Mouse (Mus musculus) ZHBTc4 (cell line): Measurements from ENCODE around the gene Ms4a10.

ENCODE experiments used
- DNase-seq: peaks from one replicate; pipeline ENCODE4 v3.0.0-alpha.2; 2011; ENCODE audit warnings: low read depth, low spot score

The Ms4a10 gene

DNA sequence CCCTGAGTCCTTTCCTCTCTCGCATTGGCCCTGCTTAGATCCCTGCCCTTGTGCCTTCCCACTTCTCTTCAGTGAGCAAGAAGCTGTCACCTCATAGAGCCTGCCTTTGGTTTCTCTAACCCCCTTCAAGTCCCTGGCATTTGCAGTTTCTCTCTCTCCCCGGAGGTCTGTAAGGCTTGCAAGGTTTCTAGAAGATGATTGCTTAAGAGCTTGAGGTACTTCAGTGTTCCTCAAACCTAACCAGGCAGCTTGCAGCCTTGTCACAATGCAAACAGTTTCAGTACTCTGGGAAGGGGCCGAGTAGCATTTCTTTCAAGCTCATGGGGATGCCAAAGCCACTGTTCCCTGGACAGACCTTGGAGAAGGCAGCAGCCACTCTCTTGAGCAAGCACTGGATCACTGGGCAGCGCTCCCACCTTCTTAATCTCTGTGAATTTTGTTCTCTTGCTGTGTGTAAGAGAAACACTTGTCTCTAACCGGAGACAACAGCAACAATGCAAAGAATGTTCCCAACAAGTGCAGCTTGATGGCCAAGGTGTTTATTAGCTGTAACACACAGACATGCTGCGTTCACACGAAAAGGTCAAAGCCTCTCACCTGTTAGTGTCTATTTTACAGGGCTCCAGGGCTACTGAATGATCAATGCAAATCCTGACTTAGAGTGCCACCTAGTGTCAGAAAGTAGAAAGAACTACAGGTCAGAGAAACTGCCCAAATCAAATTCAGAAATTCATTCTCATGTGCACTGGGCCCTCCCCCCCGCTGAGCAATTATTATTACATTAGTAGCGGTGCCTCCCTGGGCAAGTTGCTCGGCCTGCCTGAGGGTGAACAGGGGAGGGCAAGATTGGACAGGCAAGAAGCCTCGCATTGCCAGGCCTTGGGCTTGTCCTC, 15.1 kb downstream of the Ms4a10 start:
- peak; percentile 77 for DNase-seq

DNA sequence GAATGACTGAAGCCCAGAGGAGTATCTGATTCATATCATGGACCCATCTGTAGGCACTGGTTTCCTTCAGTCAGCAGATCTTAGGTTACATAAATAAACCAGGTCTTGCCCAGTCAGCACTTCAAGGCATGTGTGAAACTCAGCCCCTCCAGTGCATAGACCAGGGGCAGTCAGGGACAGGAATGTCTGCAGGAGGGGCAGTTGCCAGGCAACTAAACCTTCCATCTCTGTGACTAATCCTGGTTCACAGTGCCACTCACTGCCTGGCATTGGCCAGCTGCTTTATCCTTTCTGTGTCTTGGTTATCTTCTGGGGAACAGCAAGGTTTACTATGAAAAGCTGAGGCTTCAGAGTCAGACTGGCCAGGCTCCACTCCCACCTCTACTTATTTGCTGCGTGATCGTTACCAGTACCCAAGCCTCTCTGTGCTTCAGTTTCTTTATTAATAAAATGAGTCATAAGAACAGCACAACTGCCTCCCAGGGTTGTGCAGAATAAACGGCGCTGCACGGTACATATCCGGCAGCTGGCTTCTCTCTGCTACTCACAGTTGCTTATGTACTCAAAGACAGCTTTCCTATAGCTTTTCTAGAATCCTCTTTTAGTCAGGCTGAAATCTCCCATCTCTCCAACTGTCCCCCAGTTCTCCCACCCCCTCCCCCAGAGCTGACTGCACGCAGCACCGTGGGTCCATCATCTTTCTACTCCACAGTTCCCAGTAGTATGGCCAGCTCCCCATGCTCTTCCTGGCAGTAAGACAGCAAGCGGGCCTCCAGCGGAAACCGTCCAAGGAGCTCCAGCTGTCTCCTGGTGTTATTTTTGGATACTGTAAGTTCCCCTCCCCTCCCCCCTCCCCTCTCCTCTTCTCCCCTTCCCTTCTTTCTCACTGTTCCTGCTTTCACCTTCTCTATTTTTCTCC, 22.2 kb downstream of the Ms4a10 start:
- DNase-seq = no peak

DNA sequence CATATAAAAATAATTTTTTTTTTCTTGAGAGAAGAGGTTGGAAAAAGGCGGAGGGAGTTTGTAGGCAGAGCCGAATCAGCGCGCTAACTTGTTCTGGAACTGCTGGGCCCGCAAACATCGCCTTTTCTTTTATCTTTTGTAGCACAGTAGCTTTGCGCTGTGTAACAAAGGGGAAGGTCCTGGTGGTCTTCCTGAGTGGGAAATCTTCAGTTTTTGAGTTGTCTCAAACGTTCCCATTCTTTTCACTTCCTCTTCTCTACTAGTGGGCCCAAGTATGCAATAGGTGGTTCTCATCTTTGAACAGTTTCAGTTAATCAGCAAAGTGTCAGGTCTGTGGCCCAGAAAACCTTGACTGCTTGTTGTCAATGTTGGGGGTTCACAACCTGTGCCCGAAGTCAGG, 24.9 kb downstream of the Ms4a10 start:
- DNase-seq = no peak

DNA sequence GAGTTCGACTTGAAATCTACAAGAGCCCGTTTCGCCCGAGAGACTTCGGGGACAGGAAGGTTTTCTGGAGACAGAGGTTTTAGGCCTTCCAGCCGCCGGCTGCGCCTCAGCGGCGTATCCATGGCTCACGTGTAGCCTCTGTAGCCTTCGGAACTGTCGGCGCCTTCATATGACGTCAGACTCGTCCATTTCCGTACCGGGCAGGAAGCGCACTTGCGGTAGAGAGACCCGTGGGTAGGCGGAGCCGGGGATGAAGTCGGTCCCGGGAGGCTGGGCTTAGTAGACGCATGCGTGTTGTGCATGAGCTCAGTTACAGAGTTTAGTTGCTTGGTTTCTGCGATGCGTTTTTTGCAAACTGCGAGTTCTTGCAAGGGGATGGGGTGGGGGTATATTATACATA, 25.4 kb downstream of the Ms4a10 start, which contains the start of gene Ccdc86:
TSS of gene Ccdc86 (minus strand) at position 155 of the 400 bp plus-strand sequence.
- peak; percentile 99 for DNase-seq

DNA sequence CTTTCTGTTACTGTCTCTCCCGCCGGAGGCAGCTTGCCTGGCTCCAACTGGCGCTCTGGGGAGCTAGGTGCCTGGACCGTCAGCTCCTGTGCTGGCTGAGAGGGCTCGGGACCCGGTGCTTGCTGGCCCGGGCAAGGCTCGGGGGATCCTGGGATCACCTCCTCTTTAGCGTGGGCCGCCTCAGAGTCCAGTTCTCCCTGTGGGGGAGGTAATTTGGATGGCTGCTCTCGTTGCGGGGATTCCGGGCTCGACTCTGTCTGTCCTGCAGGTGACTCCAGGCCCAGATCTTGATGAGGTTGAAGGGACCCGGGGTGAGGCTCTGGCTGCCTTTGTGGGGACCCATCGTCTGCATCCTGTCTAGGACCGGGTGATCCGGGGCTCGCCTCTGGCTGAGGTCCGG, 26.1 kb downstream of the Ms4a10 start:
- no peak for DNase-seq

DNA sequence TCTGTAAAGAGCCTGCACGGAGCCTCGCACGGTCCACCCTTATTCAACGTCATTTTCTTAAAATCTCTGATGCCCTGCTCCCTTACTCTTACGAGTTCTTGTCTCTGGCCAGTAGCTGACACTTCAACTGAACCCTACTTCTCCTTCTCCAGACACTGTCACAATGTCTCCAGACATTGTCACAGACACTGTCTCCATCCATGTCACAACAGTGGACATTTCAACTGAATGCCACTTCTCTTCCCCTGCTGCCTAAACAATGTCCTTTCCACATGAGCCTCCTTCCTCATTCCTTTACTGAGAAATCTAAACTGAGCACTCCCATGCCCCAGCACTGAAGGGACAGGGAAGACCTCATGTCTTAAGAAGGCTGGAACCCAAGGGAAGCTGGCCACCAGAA, 27.3 kb downstream of the Ms4a10 start:
- no peak for DNase-seq

DNA sequence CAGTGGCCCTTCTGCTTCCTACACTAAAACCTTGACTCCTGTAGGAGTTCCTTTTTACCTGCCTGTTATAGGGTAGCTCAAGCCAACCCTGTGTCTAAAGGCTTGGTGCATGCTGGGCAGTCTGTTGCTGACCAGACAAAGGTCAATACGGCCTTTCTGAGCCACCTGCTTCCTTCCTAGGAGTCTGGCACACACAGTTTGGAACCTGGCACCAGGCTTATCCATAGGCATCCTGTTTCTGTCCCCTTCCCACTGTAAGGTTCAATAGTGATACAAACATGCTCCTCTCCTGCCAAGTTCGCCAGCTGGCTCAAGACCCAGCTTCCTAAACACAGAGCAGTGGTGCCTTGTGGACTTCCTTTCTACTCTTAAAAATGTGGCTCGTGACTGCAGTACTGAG, 28.0 kb downstream of the Ms4a10 start:
- no peak for DNase-seq

DNA sequence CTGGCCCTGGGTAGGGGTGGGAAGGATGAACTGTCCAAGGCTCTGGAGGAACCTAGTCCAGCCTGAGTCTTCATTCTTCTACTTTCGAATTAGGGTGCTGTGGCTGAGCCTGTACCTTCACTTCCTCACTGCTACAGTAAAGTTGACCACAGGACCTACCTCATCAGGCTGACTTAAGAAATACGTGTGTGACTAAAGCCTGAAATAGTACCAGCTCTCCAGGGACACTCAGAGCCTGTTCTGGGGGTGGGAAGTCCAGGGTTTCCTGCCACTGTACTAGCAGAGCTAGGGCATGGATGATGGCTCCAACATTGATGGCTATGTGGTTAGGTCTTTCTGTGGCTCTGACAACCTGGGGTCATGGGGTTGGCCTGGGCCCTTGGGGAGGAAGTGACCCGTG, 30.5 kb downstream of the Ms4a10 start:
- no peak for DNase-seq

DNA sequence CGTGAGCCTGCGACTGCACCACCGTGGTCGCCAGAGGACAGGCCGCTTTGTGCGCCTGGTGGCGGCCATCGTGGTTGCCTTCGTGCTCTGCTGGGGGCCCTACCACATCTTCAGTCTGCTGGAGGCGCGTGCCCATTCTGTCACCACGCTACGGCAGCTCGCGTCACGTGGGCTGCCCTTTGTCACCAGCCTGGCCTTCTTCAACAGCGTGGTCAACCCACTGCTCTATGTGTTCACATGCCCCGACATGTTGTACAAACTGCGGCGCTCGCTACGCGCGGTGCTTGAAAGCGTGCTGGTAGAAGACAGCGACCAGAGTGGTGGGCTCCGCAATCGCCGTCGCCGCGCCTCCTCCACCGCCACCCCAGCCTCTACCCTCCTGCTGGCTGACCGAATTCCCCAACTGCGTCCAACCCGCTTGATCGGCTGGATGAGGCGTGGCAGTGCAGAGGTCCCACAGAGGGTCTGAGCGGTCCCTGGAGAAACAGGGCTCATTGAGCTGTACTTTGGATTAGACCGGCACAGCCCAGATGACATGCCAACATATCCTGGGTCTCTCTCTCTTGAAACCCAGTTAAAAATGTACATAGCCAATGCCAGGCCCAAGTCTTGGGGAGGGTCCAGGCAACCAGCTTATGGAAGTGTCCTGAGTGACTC, 33.5 kb downstream of the Ms4a10 start:
- DNase-seq = peak; percentile 82

DNA sequence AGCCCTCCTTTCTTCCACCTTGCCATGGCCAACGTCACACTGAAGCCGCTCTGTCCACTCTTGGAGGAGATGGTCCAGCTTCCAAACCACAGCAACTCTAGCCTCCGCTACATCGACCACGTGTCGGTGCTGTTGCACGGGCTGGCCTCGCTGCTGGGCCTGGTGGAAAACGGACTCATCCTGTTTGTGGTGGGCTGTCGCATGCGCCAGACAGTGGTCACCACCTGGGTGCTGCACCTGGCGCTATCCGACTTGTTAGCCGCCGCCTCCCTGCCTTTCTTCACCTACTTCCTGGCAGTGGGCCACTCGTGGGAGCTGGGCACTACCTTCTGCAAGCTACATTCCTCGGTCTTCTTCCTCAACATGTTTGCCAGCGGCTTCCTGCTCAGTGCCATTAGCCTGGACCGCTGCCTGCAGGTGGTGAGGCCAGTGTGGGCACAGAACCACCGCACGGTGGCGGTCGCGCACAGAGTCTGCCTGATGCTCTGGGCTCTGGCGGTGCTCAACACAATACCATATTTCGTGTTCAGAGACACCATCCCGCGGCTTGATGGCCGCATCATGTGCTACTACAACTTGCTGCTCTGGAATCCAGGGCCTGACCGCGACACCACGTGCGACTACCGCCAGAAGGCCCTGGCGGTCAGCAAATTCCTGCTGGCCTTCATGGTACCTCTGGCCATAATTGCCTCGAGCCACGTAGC, 34.2 kb downstream of the Ms4a10 start:
- DNase-seq = peak; percentile 90

DNA sequence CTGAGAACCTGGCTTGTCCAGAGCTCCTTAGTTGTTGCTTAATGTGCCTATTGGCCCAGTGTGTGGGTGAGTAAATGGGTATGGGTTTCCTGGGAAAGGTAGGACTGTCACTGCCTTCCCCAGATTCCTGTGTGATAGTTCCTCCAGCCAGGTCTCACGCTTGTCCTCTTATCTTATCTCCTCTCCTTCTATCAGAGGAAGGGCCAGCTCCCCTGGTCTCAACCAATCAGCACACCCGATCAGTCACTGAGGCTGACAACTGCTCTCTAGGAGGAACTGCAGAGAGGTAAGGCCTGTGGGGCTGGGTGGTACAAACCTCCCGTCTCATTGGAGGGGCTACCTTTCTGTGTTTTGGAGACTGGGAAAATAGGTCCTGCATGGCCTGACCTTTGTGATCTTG, 35.7 kb downstream of the Ms4a10 start:
- no peak for DNase-seq

DNA sequence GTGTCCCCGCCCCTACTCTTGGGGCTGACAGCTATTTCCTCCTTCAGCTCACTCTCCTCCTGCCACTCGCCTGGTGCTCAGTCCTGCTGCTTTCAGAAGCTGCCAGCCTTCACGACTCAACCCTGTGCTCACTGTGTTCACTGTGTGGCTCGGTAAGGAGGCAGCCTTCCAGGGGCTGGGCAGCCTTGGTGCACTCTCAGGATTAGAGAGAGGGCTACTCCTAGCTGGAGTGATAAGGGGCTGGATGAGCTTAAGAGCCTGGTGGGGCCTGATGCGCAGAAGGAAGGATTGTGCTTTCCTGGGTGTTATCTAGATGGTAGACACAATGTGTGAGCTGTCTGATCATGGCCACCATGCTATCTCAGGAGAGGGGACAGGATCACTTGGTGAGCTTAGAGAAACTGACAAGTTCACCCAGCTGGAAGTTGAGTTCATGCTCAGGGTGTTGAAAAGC, 37.3 kb downstream of the Ms4a10 start, which contains the start of gene Ptgdr2:
TSS of gene Ptgdr2 (plus strand) at position 51 of the 454 bp plus-strand sequence.
- no peak for DNase-seq

DNA sequence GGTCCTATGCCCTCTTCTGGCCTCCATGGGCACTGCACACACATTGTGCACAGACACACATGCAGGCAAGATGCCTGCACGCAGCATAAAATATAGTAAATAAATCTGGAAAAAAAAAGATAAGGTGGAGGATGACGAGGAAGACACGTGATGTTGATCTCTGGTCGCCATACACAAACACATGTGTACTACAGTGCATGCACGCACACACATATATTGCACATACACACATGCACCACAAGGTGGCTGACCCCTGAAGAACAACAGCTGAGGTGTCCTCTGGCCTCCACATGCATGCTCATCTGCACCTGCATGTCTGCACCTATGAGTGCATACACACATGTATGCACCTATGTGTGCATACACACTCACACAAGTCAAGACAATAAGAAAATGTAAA, 38.4 kb downstream of the Ms4a10 start:
- DNase-seq = peak; percentile 58

DNA sequence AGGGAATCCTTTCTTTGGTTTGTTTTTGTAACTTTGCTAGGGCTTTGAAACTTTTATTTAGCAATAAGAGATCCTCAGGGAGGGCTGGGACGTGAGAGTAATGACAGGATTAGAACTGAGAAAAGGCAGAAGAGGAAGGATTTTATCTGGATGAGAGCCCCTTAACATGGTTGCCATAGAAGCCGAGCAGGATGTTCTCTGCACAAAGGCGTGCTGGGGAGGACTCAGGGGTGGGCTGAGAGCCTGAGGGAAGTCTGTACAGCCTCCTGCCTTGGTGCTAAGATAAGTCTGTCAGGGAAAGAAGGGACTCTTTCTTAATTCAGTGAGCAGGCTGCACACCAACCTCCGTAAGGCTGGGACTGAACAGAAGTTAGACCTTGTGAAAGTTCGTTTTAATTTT, 39.4 kb downstream of the Ms4a10 start:
- DNase-seq = no peak

DNA sequence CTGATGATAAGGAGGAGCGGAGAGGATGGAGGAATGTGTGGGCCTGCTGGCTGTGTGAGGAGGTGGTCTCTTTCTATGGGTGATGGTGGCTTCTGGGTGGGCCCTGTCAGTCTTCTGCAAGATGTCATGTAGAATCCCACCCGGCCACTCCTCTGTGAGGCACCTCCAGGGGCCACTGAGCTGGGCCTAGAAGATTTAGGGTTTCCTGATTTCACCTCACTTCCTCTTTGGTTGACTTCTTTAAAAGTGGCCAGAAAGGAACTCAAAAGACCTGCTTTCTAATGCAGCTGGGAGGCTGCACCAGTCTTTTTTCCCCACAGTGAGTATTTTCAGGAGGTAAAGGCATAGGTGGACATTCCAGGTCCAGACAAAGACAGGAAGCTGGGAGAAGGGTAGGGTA, 43.8 kb downstream of the Ms4a10 start:
- no peak for DNase-seq

DNA sequence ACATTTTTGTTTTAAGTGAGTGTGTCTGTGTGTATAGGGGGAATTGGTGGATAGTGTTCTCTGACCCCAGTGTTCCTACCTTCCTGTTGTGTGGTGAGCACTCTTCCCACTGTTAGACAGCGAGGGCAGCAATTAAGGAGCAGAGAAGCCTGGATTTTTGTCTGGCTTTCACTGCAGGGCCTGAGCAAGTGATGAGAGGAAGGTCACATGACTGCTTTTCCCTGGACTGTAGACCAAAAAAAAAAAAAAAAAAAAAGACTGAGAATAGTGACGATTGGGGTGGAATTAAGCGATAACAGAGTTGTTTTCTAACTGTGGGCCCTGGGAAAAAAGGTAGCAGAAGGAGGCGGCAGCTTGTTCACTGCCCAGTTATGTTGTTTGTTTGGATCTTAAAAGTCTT, 47.8 kb downstream of the Ms4a10 start:
- DNase-seq = no peak

DNA sequence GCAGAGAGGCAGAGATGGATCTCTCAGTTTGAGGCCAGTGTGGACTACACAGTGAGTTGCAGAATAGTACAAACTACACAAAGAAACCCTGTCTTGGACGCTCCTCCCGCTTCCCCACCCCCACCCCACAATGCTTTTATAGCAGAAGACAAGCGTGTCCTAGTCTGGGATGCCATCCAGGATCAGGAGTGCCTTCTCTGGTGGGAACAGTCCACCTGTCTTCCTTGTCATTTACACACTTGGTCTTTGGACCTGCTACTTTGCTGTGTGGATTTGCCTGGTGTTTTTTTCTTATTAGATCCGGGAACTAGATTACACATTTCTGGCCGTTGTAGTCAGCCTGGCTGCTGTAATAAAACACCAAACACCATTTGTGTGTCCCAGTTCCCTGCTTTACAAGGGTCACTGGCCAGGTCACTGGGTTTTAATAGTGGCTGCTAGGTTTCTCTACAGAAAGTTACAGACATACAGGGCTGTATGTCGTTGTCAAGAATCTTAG, 48.3 kb downstream of the Ms4a10 start:
- DNase-seq = peak; percentile 23

DNA sequence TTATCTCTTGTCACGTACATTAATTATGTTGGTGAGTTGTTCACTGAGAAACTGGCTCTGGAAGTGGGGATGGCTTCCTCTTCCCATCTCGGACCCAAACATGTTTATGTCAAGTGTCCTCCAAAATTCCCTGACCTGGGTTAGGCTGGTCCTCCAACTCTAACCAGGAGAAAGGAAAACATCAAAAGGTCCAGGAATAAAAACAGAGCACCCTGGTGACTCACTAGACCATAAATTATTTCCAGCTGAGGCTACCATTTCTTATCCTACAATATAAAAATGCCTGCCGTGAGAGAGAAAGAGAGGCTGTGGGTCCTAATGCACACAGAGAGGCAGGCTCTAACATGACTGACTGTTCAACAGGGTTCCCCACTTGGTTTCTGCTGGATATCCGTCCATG, 50.2 kb downstream of the Ms4a10 start:
- no peak for DNase-seq

DNA sequence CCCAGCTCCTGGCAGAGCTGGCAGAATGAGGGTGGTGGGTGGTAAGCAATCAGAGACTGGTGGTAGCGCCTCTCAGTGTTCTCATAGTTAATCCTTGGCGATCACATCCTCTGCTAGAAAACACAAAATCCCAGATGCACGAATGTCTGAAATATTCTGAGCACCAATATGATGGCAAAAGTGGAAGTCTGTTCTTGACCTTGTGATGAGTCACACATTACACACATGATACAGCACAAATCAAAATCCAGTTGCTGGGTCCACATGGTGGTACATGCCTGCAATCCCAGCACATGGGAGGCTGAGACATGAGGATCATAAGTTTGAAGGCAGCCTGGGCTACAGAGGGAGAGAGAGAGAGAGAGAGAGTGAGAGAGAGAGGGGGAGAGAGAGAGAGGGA, 53.4 kb downstream of the Ms4a10 start:
- no peak for DNase-seq

DNA sequence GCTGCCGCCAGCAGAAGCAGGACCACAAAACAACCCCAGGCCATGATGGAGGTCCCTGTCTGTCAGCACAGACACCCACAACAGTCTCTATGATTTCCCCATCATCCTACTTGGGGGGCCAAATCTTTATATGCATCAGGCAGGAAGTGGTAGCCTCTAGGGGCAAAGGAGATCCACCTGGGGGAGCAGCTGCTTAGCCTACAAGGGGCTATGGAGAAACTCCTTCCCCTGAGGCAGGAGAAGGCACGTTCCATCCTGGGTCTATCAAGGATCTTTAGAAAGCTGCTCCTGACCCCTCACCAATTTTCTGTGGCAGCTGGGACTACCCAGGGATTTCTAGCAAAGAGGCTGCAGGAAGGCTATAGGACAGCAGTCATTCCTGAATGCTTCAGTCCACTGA, 53.9 kb downstream of the Ms4a10 start, which contains the start of gene Zp1:
TSS of gene Zp1 (minus strand) at position 101 of the 400 bp plus-strand sequence.
- DNase-seq = no peak
